Mouse (Mus musculus) hindbrain, embryonic 11.5 days (tissue): ENCODE results near the gene Smc4. TPM values are rescaled to one million over a fixed set of nuclear protein-coding genes. Genes with fewer than 3 reads are reported as not detected.
A peak's percentile ranks its signal among the peaks of the same experiment; 100 is the strongest.

ENCODE experiments used
- ATAC-seq: fragments of 200-750 bp; cut with Nextera tagmentation; 2 replicates; pipeline ENCODE4 v1.8.0; 2017; ENCODE audit warnings: mild to moderate bottlenecking, moderate TSS enrichment, moderate library complexity; ENCODE audit not compliant: low FRiP score
- DNase-seq: peaks from one replicate; pipeline ENCODE4 v3.0.0-alpha.2; 2015; ENCODE audit warnings: low spot score
- H3K27ac ChIP-seq: fragments of 300-500 bp; sonication (generic); 2 replicates; pipeline ENCODE4 v1.5.1; 2014; ENCODE audit warnings: mild to moderate bottlenecking, low read depth, low read length
- H3K27me3 ChIP-seq: fragments of 300-500 bp; sonication (generic); 2 replicates; pipeline ENCODE4 v1.6.1; 2014; ENCODE audit warnings: mild to moderate bottlenecking, low read length, moderate library complexity, mixed read lengths; ENCODE audit not compliant: control insufficient read depth, insufficient read depth
- H3K36me3 ChIP-seq: fragments of 300-500 bp; sonication (generic); 2 replicates; pipeline ENCODE4 v1.6.1; 2014; ENCODE audit warnings: mild to moderate bottlenecking, low read length, moderate library complexity, mixed read lengths; ENCODE audit not compliant: control insufficient read depth, insufficient read depth
- H3K4me1 ChIP-seq: fragments of 300-500 bp; sonication (generic); replicated peaks from 2 replicates; pipeline ENCODE4 v1.6.1; 2014; ENCODE audit warnings: low read length, mixed read lengths; ENCODE audit not compliant: control insufficient read depth, insufficient read depth
- H3K4me2 ChIP-seq: fragments of 300-500 bp; sonication (generic); replicated peaks from 2 replicates; pipeline ENCODE4 v1.6.1; 2014; ENCODE audit warnings: mild to moderate bottlenecking, low read depth, low read length
- H3K4me3 ChIP-seq: fragments of 300-500 bp; sonication (generic); 2 replicates; pipeline ENCODE4 v1.5.1; 2014; ENCODE audit warnings: low read depth, low read length
- H3K9ac ChIP-seq: fragments of 300-500 bp; sonication (generic); 2 replicates; pipeline ENCODE4 v1.6.1; 2014; ENCODE audit warnings: low read depth, low read length
- H3K9me3 ChIP-seq: fragments of 300-500 bp; sonication (generic); 2 replicates; pipeline ENCODE4 v1.6.1; 2016; ENCODE audit warnings: low read length; ENCODE audit not compliant: control insufficient read depth
- WGBS: fragments of 180-500 bp; shearing (Covaris S2); extraction: QIAGEN DNeasy Blood & Tissue Kit; methylation state at CpG from one replicate; pipeline ENCODE4 v1.1.7; 2014; 5-methylcytosine and 5-hydroxymethylcytosine counted together
- microRNA counts: library from miRNA; unstranded; fragments of <30 nt; microRNA quantifications from one replicate; lab custom pipeline; 2015
- polyA plus RNA-seq: library from polyadenylated mRNA; unstranded; fragments of >200 nt; fragmentation: Nextera tagmentation; extraction: Ambion mirVana; gene quantifications from 2 replicates; pipeline ENCODE4 v1.2.1, GENCODE M21; 2014

Gene Smc4
- polyA plus RNA-seq, 1 experiment from 2014 or later: 193 TPM

GRCm38 (mm10) chr3:69051894-69052293 lies 47.4 kb downstream of the Smc4 start:
- Histone ChIP-seq H3K9me3 (no peaks in the 10 kb centered on the region), H3K36me3 (no peaks in the 10 kb centered on the region), H3K4me3 (no peak overlapping the region), H3K9ac (no peak overlapping the region), H3K27me3 (no peaks in the 10 kb centered on the region), H3K27ac (no peak overlapping the region), H3K4me1 (no peaks in the 10 kb centered on the region), H3K4me2 (no peak overlapping the region)
- DNase-seq (no peak), ATAC-seq (no peak)
- WGBS: 93% methylated on average over 11 of the region's 11 CpGs

- Histone ChIP-seq H3K4me3 (no peak overlapping the region), H3K36me3 (no peaks in the 10 kb centered on the region), H3K27me3 (no peaks in the 10 kb centered on the region), H3K9me3 (no peaks in the 10 kb centered on the region), H3K4me2 (no peak overlapping the region), H3K4me1 (no peaks in the 10 kb centered on the region), H3K27ac (no peak overlapping the region), H3K9ac (no peak overlapping the region)
- DNase-seq (no peak), ATAC-seq (no peak)
- 86% methylated on average over 7 of the region's 7 CpGs for WGBS
These were observed 50.4 kb downstream of the Smc4 start for GRCm38 (mm10) chr3:69054760-69055432.

GRCm38 (mm10) chr3:69055871-69056270 lies 51.3 kb downstream of the Smc4 start:
- no peaks in the 10 kb centered on the region for H3K36me3 ChIP-seq
- H3K4me3 ChIP-seq: no peak overlapping the region
- WGBS: 83% methylated on average over 3 of the region's 3 CpGs
- no peak for DNase-seq
- no peaks in the 10 kb centered on the region for H3K4me1 ChIP-seq
- H3K4me2 ChIP-seq: no peak overlapping the region
- no peaks in the 10 kb centered on the region for H3K27me3 ChIP-seq
- ATAC-seq: no peak
- H3K9ac ChIP-seq: no peak overlapping the region
- H3K9me3 ChIP-seq: no peaks in the 10 kb centered on the region
- H3K27ac ChIP-seq: no peak overlapping the region

GRCm38 (mm10) chr3:69060672-69061071 lies 56.1 kb downstream of the Smc4 start:
- no peaks in the 10 kb centered on the region for H3K27me3 ChIP-seq
- 93% methylated on average over 4 of the region's 4 CpGs for WGBS
- no peak for DNase-seq
- no peak for ATAC-seq
- H3K27ac ChIP-seq: no peak overlapping the region
- H3K36me3 ChIP-seq: no peaks in the 10 kb centered on the region
- H3K4me1 ChIP-seq: no peaks in the 10 kb centered on the region
- no peaks in the 10 kb centered on the region for H3K9me3 ChIP-seq
- H3K4me2 ChIP-seq: no peak overlapping the region
- no peak overlapping the region for H3K9ac ChIP-seq
- no peak overlapping the region for H3K4me3 ChIP-seq

GRCm38 (mm10) chr3:69062764-69063163 lies 58.2 kb downstream of the Smc4 start:
- DNase-seq (no peak), ATAC-seq (no peak)
- no peak overlapping the region for H3K27ac ChIP-seq
- H3K27me3 ChIP-seq: no peaks in the 10 kb centered on the region
- no peaks in the 10 kb centered on the region for H3K36me3 ChIP-seq
- no peak overlapping the region for H3K4me2 ChIP-seq
- H3K4me1 ChIP-seq: no peaks in the 10 kb centered on the region
- 100% methylated on average over 1 of the region's 1 CpGs for WGBS
- no peak overlapping the region for H3K9ac ChIP-seq
- no peaks in the 10 kb centered on the region for H3K9me3 ChIP-seq
- no peak overlapping the region for H3K4me3 ChIP-seq

- H3K27me3 ChIP-seq: no peaks in the 10 kb centered on the region
- WGBS: 68% methylated on average over 1 of the region's 1 CpGs
- no peak overlapping the region for H3K4me3 ChIP-seq
- no peaks in the 10 kb centered on the region for H3K9me3 ChIP-seq
- H3K4me2 ChIP-seq: no peak overlapping the region
- H3K4me1 ChIP-seq: no peaks in the 10 kb centered on the region
- H3K36me3 ChIP-seq: no peaks in the 10 kb centered on the region
- no peak for ATAC-seq
- no peak overlapping the region for H3K27ac ChIP-seq
- no peak overlapping the region for H3K9ac ChIP-seq
- DNase-seq: peak; percentile 24
These were observed 59.5 kb downstream of the Smc4 start for GRCm38 (mm10) chr3:69064005-69064404.

MicroRNAs encoded within 50 kb of the gene (microRNA counts, 519-probe panel; counts per million panel counts)
- microRNA mmu-miR-15b (lab: Ali Mortazavi, UCI): 6,855 counts per million, percentile 95 among the panel's probes with 10 or more counts

Other genes with a start within 250 kb of the Smc4 start
- gene 1110032F04Rik, start 135.2 kb upstream of the Smc4 start, polyA plus RNA-seq: 1.7 and 1.9 TPM in 2 replicates
- 16.8 and 18.3 TPM in 2 replicates for gene Ift80, start 168 bp upstream of the Smc4 start, polyA plus RNA-seq
- 166 and 184 TPM in 2 replicates for gene Trim59, start 40.0 kb downstream of the Smc4 start, polyA plus RNA-seq
- 42.8 and 45.9 TPM in 2 replicates for gene Kpna4, start 122.4 kb downstream of the Smc4 start, polyA plus RNA-seq
- gene Arl14, start 217.7 kb downstream of the Smc4 start, polyA plus RNA-seq: not detected in 2 replicates